Mouse (Mus musculus): ENCODE data around the gene Gm20388. TPM values are rescaled to one million over a fixed set of nuclear protein-coding genes. Genes with fewer than 3 reads are reported as not detected.

The Gm20388 gene
- total RNA-seq, 2 experiments from 2014 or later = 2.2 to 7.6 TPM

DNA sequence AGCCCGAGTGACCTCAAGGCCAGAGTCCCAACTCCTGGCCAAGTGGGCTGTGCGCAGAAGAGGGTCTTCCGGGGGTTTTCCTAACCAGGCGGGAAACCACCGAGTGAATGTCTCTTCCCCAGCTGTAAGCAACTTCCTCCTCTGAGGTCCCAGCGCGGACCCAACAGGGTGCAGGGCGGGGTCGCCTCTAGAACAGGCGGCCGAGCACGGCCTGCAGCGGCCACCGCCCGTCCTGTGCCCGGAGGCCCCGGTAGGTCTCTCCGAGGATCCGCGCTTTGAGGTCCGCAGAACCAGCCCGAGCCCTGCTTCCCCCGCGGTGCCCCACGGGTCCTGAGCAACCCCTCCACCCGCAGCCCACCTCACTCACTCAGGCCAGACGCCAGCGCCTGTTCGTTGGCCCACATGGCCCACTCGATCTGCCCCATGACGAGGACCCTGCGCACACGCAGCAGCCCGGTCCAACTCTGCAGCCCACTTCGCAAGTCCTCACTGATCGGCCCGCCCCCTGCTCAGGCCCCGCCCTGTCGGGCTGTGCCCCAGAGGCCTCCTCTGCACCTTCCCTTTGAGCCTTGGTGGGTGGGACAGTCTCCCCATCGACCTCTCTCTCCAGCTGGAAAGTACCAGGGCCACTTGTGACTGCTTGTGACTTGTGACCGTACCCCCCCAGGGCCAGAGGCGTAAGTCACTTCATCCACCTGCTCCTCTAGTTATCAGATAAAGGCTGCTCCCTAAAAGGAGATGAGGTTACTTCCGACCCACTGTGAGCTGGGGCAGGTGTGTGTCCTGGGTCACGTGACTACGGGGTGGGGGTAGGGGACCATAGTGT, 2522.0 kb downstream of the Gm20388 start, which contains the start of gene Cyba:
Cyba (minus strand) TSS at position 488 of the 826 bp plus-strand sequence.
- peak within 1 kb of the TSS; percentile 50 for H3K4me3 ChIP-seq
- H3K27ac ChIP-seq = peak within 1 kb of the TSS; percentile 58
- TF ChIP-seq CTCF (conservative IDR thresholded peaks at IDR 0.05) = no peak
- no peak for DNase-seq (ENCODE audit: low spot score in 2 of 2)

DNA sequence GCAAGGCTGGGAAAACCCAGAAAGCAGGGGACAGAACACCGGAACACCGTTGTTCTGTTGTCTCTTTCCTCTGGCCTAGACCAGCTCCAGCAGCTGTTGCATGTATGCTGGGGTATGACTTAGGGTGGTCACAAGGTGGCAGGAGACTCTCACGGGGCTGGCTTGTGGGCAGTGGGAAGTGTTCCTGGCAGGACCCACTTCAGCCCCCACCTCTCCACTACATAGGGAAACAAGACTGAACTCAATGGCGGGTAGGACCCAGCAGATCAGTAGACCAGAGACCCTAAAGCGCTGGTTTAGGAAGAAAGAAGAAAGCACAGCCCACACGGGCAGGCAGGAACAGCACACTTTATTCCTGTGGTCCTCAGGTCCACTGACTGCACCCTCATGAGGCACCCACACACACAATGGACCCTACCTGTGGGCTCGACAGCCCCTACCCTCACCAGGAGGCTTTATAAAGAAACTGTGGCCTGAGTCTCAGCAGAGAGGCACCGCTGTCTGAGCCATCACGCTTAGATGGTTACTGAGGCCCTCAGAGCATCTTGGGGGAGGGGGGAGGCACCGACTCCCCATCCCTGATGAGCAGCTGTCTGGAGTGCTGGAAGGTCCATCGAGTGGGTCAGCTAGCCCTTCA, 2522.7 kb downstream of the Gm20388 start:
- DNase-seq (ENCODE audit: low spot score in 2 of 2) = no peak
- Histone ChIP-seq H3K27ac (no peak overlapping the region), H3K4me3 (no peak overlapping the region)
- TF ChIP-seq CTCF (conservative IDR thresholded peaks at IDR 0.05) = peak; percentile 39; the same call in 1 of the 2 replicates

DNA sequence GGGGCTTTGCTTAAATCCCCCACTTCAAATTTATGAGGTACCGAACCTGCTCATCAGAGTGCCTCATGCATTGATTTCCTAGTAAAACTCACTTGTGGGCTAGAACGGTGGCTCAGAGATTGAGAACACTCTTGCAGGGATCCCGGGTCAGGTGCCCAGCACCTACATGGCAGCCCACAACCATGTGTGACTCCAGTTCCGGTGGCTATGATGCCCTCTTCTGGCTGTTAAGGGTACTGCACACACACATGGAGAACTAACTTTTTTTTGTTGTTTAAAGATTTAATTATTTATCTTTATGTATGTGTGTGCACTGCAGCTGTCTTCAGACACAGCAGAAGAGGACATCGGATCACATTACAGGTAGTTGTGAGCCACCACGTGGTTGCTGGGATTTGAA, 2524.7 kb downstream of the Gm20388 start:
- DNase-seq (ENCODE audit: low spot score in 2 of 2) = no peak
- Histone ChIP-seq H3K4me3 (no peak overlapping the region), H3K27ac (no peak overlapping the region)
- TF ChIP-seq CTCF (conservative IDR thresholded peaks at IDR 0.05) = peak; percentile 70

DNA sequence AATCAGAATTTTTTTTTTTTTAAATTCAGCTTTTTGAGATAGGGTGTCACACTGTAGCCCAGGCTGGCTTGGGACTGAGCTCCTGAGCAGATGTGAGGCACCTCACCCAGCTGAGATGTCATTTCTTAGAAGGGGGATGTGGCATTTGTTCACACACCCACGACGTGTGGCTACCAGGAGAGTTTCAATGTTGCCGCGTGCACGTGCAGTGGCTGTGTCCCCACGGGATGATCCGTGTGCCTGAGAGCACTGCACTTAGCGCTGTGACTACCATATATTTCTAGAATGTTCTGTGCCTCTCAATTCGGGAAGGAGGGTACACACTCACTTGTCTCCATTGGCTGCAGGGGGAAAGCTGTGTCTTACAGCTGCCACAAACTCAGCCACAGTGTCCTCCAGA, 2525.5 kb downstream of the Gm20388 start:
- no peak overlapping the region for H3K27ac ChIP-seq
- no peak overlapping the region for H3K4me3 ChIP-seq
- DNase-seq (ENCODE audit: low spot score in 2 of 2) = no peak
- TF ChIP-seq CTCF (conservative IDR thresholded peaks at IDR 0.05) = no peak

DNA sequence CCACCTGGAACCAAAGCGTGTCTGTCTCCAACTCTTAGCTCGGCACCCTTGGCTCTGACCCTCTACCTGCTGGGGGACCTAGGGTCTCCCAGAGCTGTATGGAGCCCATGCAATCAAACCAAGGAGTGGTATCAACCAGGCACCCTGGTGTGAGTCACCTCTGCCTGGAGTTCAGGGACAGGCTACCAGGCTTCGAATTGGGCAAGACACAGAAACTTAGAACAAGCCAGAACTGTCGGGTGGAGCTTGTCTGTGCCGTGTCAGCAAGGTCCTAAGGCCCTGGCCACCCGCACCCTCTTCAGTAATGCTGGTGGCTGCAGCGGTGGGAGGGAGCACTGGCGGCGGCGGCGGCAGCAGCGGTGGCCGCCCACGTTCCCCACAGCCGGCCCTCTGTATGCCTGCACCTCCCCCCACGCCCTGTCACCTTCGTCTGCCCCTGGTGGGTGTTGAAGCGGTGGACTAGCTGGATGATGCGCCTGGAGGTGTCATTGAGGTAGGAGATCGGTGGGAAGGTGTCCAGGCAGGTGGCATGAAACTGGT, 2526.0 kb downstream of the Gm20388 start:
- no peak for TF ChIP-seq CTCF (conservative IDR thresholded peaks at IDR 0.05)
- Histone ChIP-seq H3K4me3 (no peak overlapping the region), H3K27ac (no peak overlapping the region)
- DNase-seq (ENCODE audit: low spot score in 2 of 2) = no peak

DNA sequence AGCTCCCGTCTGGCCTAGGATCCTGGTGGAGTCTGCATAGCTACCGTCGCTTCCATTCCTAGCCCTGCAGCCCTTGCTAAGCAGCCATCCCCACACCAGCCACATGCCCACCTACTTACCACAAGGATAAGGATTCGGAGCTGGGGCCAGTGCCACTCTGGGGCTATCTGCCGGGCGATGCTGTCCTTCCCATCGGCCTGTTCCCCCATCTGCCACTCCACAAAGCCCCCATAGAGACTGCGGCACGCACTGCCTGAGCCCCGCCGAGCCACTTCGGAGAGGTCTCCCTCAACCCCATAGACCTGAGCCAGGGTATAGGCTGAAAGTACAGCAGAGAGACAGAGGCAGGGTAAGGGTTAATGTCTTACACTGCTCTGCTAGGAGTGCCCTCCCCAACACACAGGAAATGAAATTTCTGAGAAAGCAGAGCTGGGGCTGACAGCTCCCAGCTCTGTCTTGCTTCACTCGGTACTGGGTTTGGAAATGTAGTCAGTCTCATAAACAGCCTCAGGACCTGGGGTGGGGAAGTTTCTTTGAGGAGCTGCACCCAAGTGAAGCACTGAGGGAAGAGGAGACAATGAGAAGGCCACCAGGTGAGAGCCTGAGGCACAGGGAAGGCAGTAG, 2527.2 kb downstream of the Gm20388 start:
- Histone ChIP-seq H3K4me3 (no peak overlapping the region), H3K27ac (no peak overlapping the region)
- DNase-seq (ENCODE audit: low spot score in 2 of 2) = no peak
- TF ChIP-seq CTCF (conservative IDR thresholded peaks at IDR 0.05) = no peak

DNA sequence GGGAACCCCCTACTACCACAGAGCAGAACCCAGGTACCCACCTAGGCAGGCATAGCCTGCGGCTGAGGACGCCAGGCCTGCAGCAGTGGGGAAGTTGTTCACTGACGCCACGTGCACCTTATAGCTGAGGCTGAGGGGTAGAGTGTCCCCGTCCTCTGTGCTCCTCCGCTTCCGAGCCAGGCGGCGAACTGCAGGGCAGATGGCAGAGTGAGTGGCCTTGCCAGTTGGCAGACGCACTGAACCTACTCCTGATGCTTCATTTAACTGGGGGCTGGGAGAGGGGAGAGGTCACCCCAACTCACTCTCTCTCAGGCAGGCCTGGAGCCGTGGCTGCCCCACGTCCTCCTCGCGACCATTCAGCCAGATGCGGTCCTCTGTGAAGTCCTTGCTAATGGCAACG, 2528.7 kb downstream of the Gm20388 start:
- DNase-seq (ENCODE audit: low spot score in 2 of 2) = no peak
- no peak for TF ChIP-seq CTCF (conservative IDR thresholded peaks at IDR 0.05)
- no peak overlapping the region for H3K4me3 ChIP-seq

DNA sequence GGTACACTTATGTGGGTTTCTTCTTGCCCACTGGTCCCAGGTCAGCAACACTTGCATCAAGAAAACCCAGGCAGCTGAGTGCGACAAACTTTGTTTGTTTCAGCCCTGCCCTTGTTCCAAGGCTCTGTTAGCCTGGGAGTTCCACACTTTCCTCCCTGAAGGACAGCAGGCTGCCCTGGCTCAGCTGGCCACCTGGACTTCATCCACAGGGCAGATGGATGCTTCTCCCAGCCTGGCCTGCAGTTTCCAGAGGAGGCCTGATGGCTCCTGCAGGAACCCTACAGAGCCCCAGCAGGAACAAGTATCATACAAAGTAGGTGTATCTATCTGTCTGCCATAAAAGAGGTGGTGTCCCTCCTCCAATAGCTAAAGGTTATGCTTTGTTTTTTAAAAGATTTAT, 2530.7 kb downstream of the Gm20388 start:
- H3K4me3 ChIP-seq = no peak overlapping the region
- H3K27ac ChIP-seq = no peak overlapping the region
- TF ChIP-seq CTCF (conservative IDR thresholded peaks at IDR 0.05) = no peak
- no peak for DNase-seq (ENCODE audit: low spot score in 2 of 2)

More for the DNA sequence above, 2528.7 kb downstream of the Gm20388 start:
- no peak overlapping the region for H3K27ac ChIP-seq

DNA sequence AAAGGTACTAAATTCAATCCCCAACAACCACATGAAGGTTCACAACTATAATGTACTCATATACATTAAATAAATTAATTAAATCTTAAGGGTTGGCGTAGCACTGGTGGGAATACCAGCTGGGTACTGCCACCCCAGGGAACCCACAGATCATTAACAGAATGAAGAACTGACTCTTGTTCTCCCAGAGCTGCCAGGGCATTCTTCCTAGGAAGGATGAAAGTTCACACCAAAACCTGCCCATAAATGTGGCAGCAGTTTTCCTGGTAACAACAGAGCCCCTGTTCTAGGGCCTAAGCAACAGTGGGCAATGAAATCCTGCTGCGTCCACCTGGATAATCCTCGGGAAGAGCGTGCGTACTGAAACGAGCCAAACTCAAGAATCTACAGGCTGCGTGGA, 2531.7 kb downstream of the Gm20388 start:
- no peak for TF ChIP-seq CTCF (conservative IDR thresholded peaks at IDR 0.05)
- H3K4me3 ChIP-seq = peak overlapping the region; percentile 75
- no peak for DNase-seq (ENCODE audit: low spot score in 2 of 2)
- no peak overlapping the region; the same call in 1 of the 2 replicates for H3K27ac ChIP-seq

DNA sequence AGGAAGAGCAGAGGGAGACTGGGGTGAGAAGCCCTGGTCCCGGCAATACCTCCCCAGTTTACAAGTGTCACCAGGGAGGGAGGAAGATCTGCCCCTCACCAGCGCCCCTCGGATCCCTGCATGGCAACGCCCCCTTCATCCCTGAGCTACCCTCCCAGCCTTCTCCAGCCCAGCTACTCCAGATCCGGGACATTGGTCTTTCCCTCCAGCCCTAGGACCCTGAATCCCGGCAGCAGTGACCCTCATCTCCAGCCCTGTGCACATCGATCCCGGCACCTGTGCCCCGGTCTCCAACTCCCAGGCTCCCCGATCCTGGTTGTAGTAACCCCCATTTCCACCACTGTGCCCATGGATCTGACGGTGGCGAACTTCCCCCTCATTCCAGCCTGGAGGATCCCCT, 2532.1 kb downstream of the Gm20388 start:
- Histone ChIP-seq H3K27ac (peak overlapping the region; percentile 96), H3K4me3 (peak overlapping the region; percentile 75)
- no peak for DNase-seq (ENCODE audit: low spot score in 2 of 2)
- no peak for TF ChIP-seq CTCF (conservative IDR thresholded peaks at IDR 0.05)

DNA sequence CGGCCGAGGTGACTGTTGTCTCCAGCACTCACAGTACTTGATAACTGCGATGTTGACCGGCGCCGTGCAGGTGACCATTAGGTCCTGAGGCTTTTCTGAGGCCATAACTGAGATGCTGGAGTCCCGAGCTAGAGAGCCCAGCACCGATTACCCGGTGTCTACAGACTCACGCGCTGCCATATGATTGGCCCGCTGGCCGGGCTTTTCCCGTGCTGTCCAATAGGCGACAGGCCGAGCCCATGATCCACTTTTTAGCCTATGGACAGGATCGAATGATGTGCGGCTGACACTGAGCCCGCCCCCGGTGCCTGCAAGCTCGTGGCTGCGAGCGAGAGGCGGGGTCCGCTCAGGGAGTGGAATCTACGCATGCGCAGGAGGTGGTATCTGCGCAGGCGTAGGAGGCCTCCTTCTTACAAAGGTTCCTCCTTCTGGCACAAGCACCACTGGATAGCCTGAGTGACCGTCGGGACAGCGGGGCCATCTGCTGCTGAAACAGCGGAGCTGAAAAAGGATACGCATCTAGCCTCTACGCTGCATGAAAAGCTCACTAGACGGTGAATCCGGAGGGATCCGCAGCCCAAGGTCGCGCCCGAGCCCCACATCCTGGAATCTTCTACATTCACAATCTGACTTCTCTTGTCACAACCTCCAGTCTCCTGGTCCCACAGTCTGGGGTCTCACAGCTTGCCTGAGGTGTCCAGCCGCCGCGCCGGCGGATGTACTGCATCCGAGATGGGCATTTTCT, 2532.8 kb downstream of the Gm20388 start, which contains the start of gene Mvd:
Mvd (minus strand) TSS at position 161 of the 745 bp plus-strand sequence.
- Histone ChIP-seq H3K27ac (peak within 1 kb of the TSS; percentile 96), H3K4me3 (peak within 1 kb of the TSS; percentile 75)
- peak; percentile 37; the same call in 1 of the 2 replicates for TF ChIP-seq CTCF (conservative IDR thresholded peaks at IDR 0.05)

DNA sequence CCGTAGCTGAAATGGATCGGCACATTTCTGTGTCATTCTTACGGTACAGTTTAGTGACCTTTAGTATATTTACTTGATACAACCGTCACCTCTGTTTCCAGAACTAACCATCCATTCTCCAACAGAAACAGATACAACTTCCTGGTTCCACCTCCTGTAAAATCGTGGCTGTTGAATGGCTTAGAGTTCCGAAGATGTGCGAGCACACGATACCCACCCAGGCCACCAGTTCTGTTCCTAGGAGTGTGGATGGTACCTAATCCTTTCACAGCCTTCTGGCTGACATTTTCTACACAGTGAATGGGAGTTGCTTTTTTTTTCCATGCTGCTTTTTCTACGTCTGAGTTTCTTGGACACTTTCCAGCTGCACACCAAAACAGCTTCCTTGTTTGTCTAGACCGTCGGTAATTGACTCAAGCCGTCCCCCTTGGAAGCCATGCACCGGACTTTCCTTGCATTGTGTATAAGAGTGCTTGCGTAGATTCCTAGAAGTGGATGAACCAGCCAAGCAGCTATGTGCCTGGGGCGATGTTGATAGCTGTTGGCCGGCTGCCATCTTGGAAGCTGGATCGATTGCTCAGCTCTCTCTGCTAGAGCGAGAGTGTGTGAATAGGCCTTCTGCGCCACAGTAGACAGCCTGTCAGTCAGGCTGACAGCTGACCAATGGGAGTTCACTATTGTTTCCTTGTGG, 2533.6 kb downstream of the Gm20388 start:
- H3K27ac ChIP-seq = peak overlapping the region; percentile 96
- no peak for TF ChIP-seq CTCF (conservative IDR thresholded peaks at IDR 0.05)
- peak; percentile 81 to 91 for DNase-seq (ENCODE audit: low spot score in 2 of 2)
- H3K4me3 ChIP-seq = peak overlapping the region; percentile 75

More for the DNA sequence above, 2532.8 kb downstream of the Gm20388 start, which contains the start of gene Mvd:
- DNase-seq (ENCODE audit: low spot score in 2 of 2) = peak; percentile 98 to 100
